Mouse (Mus musculus): Measurements from ENCODE around the gene Ccdc184. TPM values are rescaled to one million over a fixed set of nuclear protein-coding genes. Genes with fewer than 3 reads are reported as not detected.

Gene Ccdc184
- polyA plus RNA-seq (2015; fragmentation: Nextera tagmentation; extraction: Ambion mirVana): 1.7 and 1.9 TPM in 2 replicates

GRCm38 (mm10) chr15:98166963-98167644, at the start of gene Ccdc184:
TSS of gene Ccdc184 (plus strand) at chr15:98167158.
- H3K9me3 ChIP-seq (replicated peaks; ENCODE audit: control insufficient read depth, low read length): no peaks in the 10 kb centered on the region
- H3K4me3 ChIP-seq (replicated peaks; ENCODE audit: low read length): peak within 1 kb of the TSS; percentile 40
- peaks cover 12% of the 10 kb centered on the region for H3K4me1 ChIP-seq (ENCODE audit: control insufficient read depth, insufficient read depth, low read length)
- no peak for ATAC-seq (ENCODE audit: insufficient read depth, low FRiP score)
- no peak within 1 kb of the TSS for H3K27ac ChIP-seq (ENCODE audit: low read length)
- H3K9ac ChIP-seq (ENCODE audit: low read length): peak within 1 kb of the TSS; percentile 23; the same call in 1 of the 2 replicates
- H3K27me3 ChIP-seq (ENCODE audit: control insufficient read depth, insufficient read depth, low read length): peaks cover 60% of the 10 kb centered on the region
- no peaks in the 10 kb centered on the region for H3K36me3 ChIP-seq (ENCODE audit: control insufficient read depth, insufficient read depth, low read length)
- 6% methylated on average over 16 of the region's 18 CpGs for WGBS
- H3K4me2 ChIP-seq (ENCODE audit: low read depth, low read length): peak within 1 kb of the TSS; percentile 59

- H3K36me3 ChIP-seq (ENCODE audit: control insufficient read depth, insufficient read depth, low read length): no peaks in the 10 kb centered on the region; the same call in none of the 2 replicates
Measured at GRCm38 (mm10) chr15:98119363-98119762, 47.6 kb upstream of the Ccdc184 start.

GRCm38 (mm10) chr15:98120831-98121230, 46.1 kb upstream of the Ccdc184 start:
- Histone ChIP-seq H3K4me3 (replicated peaks; ENCODE audit: low read length) (no peak overlapping the region), H3K4me1 (ENCODE audit: control insufficient read depth, insufficient read depth, low read length) (no peaks in the 10 kb centered on the region), H3K27ac (ENCODE audit: low read length) (no peak overlapping the region), H3K4me2 (ENCODE audit: low read depth, low read length) (no peak overlapping the region), H3K36me3 (ENCODE audit: control insufficient read depth, insufficient read depth, low read length) (no peaks in the 10 kb centered on the region; the same call in none of the 2 replicates), H3K27me3 (ENCODE audit: control insufficient read depth, insufficient read depth, low read length) (no peaks in the 10 kb centered on the region), H3K9ac (ENCODE audit: low read length) (no peak overlapping the region), H3K9me3 (replicated peaks; ENCODE audit: control insufficient read depth, low read length) (no peaks in the 10 kb centered on the region)
- no peak for ATAC-seq (ENCODE audit: insufficient read depth, low FRiP score)
- 93% methylated on average over 20 of the region's 20 CpGs for WGBS

More at GRCm38 (mm10) chr15:98119363-98119762, 47.6 kb upstream of the Ccdc184 start:
- Histone ChIP-seq H3K9me3 (replicated peaks; ENCODE audit: control insufficient read depth, low read length) (no peaks in the 10 kb centered on the region), H3K4me1 (ENCODE audit: control insufficient read depth, insufficient read depth, low read length) (no peaks in the 10 kb centered on the region), H3K4me2 (ENCODE audit: low read depth, low read length) (no peak overlapping the region), H3K9ac (ENCODE audit: low read length) (no peak overlapping the region), H3K27me3 (ENCODE audit: control insufficient read depth, insufficient read depth, low read length) (no peaks in the 10 kb centered on the region), H3K27ac (ENCODE audit: low read length) (no peak overlapping the region), H3K4me3 (replicated peaks; ENCODE audit: low read length) (no peak overlapping the region)
- 88% methylated on average over 12 of the region's 12 CpGs for WGBS
- no peak for ATAC-seq (ENCODE audit: insufficient read depth, low FRiP score)

- no peaks in the 10 kb centered on the region for H3K9me3 ChIP-seq (replicated peaks; ENCODE audit: control insufficient read depth, low read length)
- H3K27ac ChIP-seq (ENCODE audit: low read length): no peak overlapping the region
- H3K27me3 ChIP-seq (ENCODE audit: control insufficient read depth, insufficient read depth, low read length): no peaks in the 10 kb centered on the region
- ATAC-seq (ENCODE audit: insufficient read depth, low FRiP score): no peak
- no peak overlapping the region for H3K9ac ChIP-seq (ENCODE audit: low read length)
- H3K4me1 ChIP-seq (ENCODE audit: control insufficient read depth, insufficient read depth, low read length): no peaks in the 10 kb centered on the region
- 93% methylated on average over 4 of the region's 4 CpGs for WGBS
- peaks cover 5% of the 10 kb centered on the region; the same call in 1 of the 2 replicates for H3K36me3 ChIP-seq (ENCODE audit: control insufficient read depth, insufficient read depth, low read length)
- no peak overlapping the region for H3K4me2 ChIP-seq (ENCODE audit: low read depth, low read length)
- no peak overlapping the region for H3K4me3 ChIP-seq (replicated peaks; ENCODE audit: low read length)
Measured at GRCm38 (mm10) chr15:98131001-98131400, 36.0 kb upstream of the Ccdc184 start.

GRCm38 (mm10) chr15:98131451-98131850, 35.5 kb upstream of the Ccdc184 start:
- no peaks in the 10 kb centered on the region for H3K27me3 ChIP-seq (ENCODE audit: control insufficient read depth, insufficient read depth, low read length)
- WGBS: 87% methylated on average over 7 of the region's 7 CpGs
- no peak overlapping the region for H3K4me3 ChIP-seq (replicated peaks; ENCODE audit: low read length)
- peaks cover 7% of the 10 kb centered on the region; the same call in 1 of the 2 replicates for H3K36me3 ChIP-seq (ENCODE audit: control insufficient read depth, insufficient read depth, low read length)
- no peaks in the 10 kb centered on the region for H3K4me1 ChIP-seq (ENCODE audit: control insufficient read depth, insufficient read depth, low read length)
- no peak overlapping the region for H3K27ac ChIP-seq (ENCODE audit: low read length)
- no peak overlapping the region for H3K4me2 ChIP-seq (ENCODE audit: low read depth, low read length)
- ATAC-seq (ENCODE audit: insufficient read depth, low FRiP score): no peak
- no peak overlapping the region for H3K9ac ChIP-seq (ENCODE audit: low read length)
- H3K9me3 ChIP-seq (replicated peaks; ENCODE audit: control insufficient read depth, low read length): no peaks in the 10 kb centered on the region

- H3K4me1 ChIP-seq (ENCODE audit: control insufficient read depth, insufficient read depth, low read length): no peaks in the 10 kb centered on the region
- no peak overlapping the region for H3K4me3 ChIP-seq (replicated peaks; ENCODE audit: low read length)
- H3K36me3 ChIP-seq (ENCODE audit: control insufficient read depth, insufficient read depth, low read length): peaks cover 7% of the 10 kb centered on the region; the same call in 1 of the 2 replicates
- no peak overlapping the region for H3K4me2 ChIP-seq (ENCODE audit: low read depth, low read length)
- no peak overlapping the region for H3K9ac ChIP-seq (ENCODE audit: low read length)
- H3K9me3 ChIP-seq (replicated peaks; ENCODE audit: control insufficient read depth, low read length): no peaks in the 10 kb centered on the region
- ATAC-seq (ENCODE audit: insufficient read depth, low FRiP score): no peak
- 81% methylated on average over 15 of the region's 15 CpGs for WGBS
- no peak overlapping the region for H3K27ac ChIP-seq (ENCODE audit: low read length)
- H3K27me3 ChIP-seq (ENCODE audit: control insufficient read depth, insufficient read depth, low read length): no peaks in the 10 kb centered on the region
Measured at GRCm38 (mm10) chr15:98131942-98132655, 34.9 kb upstream of the Ccdc184 start.

GRCm38 (mm10) chr15:98133471-98133870, 33.5 kb upstream of the Ccdc184 start:
- H3K27me3 ChIP-seq (ENCODE audit: control insufficient read depth, insufficient read depth, low read length): no peaks in the 10 kb centered on the region
- peaks cover 7% of the 10 kb centered on the region; the same call in 1 of the 2 replicates for H3K36me3 ChIP-seq (ENCODE audit: control insufficient read depth, insufficient read depth, low read length)
- H3K4me3 ChIP-seq (replicated peaks; ENCODE audit: low read length): no peak overlapping the region
- no peak for ATAC-seq (ENCODE audit: insufficient read depth, low FRiP score)
- no peak overlapping the region for H3K27ac ChIP-seq (ENCODE audit: low read length)
- 90% methylated on average over 3 of the region's 3 CpGs for WGBS
- H3K9ac ChIP-seq (ENCODE audit: low read length): no peak overlapping the region
- H3K4me2 ChIP-seq (ENCODE audit: low read depth, low read length): no peak overlapping the region
- no peaks in the 10 kb centered on the region for H3K4me1 ChIP-seq (ENCODE audit: control insufficient read depth, insufficient read depth, low read length)
- H3K9me3 ChIP-seq (replicated peaks; ENCODE audit: control insufficient read depth, low read length): no peaks in the 10 kb centered on the region

GRCm38 (mm10) chr15:98134034-98134433, 32.9 kb upstream of the Ccdc184 start:
- peaks cover 7% of the 10 kb centered on the region; the same call in 1 of the 2 replicates for H3K36me3 ChIP-seq (ENCODE audit: control insufficient read depth, insufficient read depth, low read length)
- H3K4me2 ChIP-seq (ENCODE audit: low read depth, low read length): no peak overlapping the region

GRCm38 (mm10) chr15:98134666-98135065, 32.3 kb upstream of the Ccdc184 start:
- Histone ChIP-seq H3K36me3 (ENCODE audit: control insufficient read depth, insufficient read depth, low read length) (peaks cover 7% of the 10 kb centered on the region; the same call in 1 of the 2 replicates), H3K4me2 (ENCODE audit: low read depth, low read length) (no peak overlapping the region), H3K27ac (ENCODE audit: low read length) (no peak overlapping the region), H3K9ac (ENCODE audit: low read length) (no peak overlapping the region), H3K9me3 (replicated peaks; ENCODE audit: control insufficient read depth, low read length) (no peaks in the 10 kb centered on the region), H3K4me3 (replicated peaks; ENCODE audit: low read length) (no peak overlapping the region), H3K27me3 (ENCODE audit: control insufficient read depth, insufficient read depth, low read length) (no peaks in the 10 kb centered on the region), H3K4me1 (ENCODE audit: control insufficient read depth, insufficient read depth, low read length) (no peaks in the 10 kb centered on the region)
- no peak for ATAC-seq (ENCODE audit: insufficient read depth, low FRiP score)
- 74% methylated on average over 3 of the region's 3 CpGs for WGBS

More at GRCm38 (mm10) chr15:98134034-98134433, 32.9 kb upstream of the Ccdc184 start:
- Histone ChIP-seq H3K9ac (ENCODE audit: low read length) (no peak overlapping the region), H3K27ac (ENCODE audit: low read length) (no peak overlapping the region), H3K4me1 (ENCODE audit: control insufficient read depth, insufficient read depth, low read length) (no peaks in the 10 kb centered on the region), H3K9me3 (replicated peaks; ENCODE audit: control insufficient read depth, low read length) (no peaks in the 10 kb centered on the region), H3K4me3 (replicated peaks; ENCODE audit: low read length) (no peak overlapping the region), H3K27me3 (ENCODE audit: control insufficient read depth, insufficient read depth, low read length) (no peaks in the 10 kb centered on the region)
- WGBS: 91% methylated on average over 4 of the region's 4 CpGs
- no peak for ATAC-seq (ENCODE audit: insufficient read depth, low FRiP score)

All from stomach, embryonic 16.5 days (tissue).